Mouse (Mus musculus): ENCODE data around the gene Ppp4r1. TPM values are rescaled to one million over a fixed set of nuclear protein-coding genes. Genes with fewer than 3 reads are reported as not detected.

Gene Ppp4r1
- total and polyA plus RNA-seq, 2 experiments from 2014 or later: 22.0 to 52.4 TPM

GRCm38 (mm10) chr17:65783182-65784161 is 1.1 kb downstream of the Ppp4r1 start:
- Histone ChIP-seq H3K36me3 (replicated peaks; ENCODE audit: control insufficient read depth, insufficient read depth, low read length) (no peaks in the 10 kb centered on the region), H3K27ac (ENCODE audit: low read depth) (peak overlapping the region; percentile 99), H3K4me1 (ENCODE audit: control insufficient read depth, insufficient read depth) (peaks cover 19% of the 10 kb centered on the region), H3K9ac (replicated peaks; ENCODE audit: low read depth, low read length) (peak overlapping the region; percentile 97), H3K27me3 (ENCODE audit: control insufficient read depth, insufficient read depth, low read length) (no peaks in the 10 kb centered on the region), H3K9me3 (replicated peaks; ENCODE audit: control insufficient read depth, low read length) (no peaks in the 10 kb centered on the region), H3K4me3 (ENCODE audit: low read depth, low read length) (peak overlapping the region; percentile 94), H3K4me2 (ENCODE audit: low read depth, low read length) (peak overlapping the region; percentile 83)
- no peak for TF ChIP-seq EP300 (IDR thresholded peaks at IDR 0.05; ENCODE audit: low read depth)
- TF ChIP-seq CTCF (IDR thresholded peaks at IDR 0.05; ENCODE audit: low read depth): no peak
- DNase-seq (ENCODE audit: low spot score): peak; percentile 59
- WGBS: under 1% methylated on average over 65 of the region's 135 CpGs
- ATAC-seq (ENCODE audit: insufficient read depth, low read depth): peak; percentile 66

DNA sequence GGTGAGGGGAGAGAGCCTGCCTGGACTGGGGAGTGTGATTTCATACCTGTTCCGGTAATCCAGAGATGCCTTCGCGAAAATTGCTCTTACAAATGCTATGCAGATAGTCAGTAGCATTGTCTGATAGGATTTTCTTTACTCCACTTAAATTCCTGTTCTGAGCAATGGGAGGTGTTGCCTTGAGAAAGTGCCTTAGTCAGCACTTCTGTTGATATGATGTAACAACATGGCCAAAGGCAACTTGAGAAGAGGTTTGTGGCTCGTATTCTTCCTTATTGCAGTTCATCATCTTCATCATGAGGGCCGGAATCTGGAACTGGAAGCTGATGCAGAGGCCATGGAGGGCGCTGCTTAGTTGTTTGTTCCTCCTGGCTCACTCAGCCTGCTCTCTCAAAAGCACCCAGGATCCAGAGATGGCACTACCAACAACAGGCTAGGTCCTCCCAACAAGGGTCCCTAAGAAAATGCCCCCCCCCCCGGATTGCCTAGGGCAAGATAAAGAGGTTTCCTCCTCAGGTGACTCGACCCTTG is 2.3 kb downstream of the Ppp4r1 start:
- peak overlapping the region; percentile 83 for H3K4me2 ChIP-seq (ENCODE audit: low read depth, low read length)
- peak overlapping the region; percentile 99; the same call in 1 of the 2 replicates for H3K27ac ChIP-seq (ENCODE audit: low read depth)
- peak; percentile 17 for DNase-seq (ENCODE audit: low spot score)
- H3K27me3 ChIP-seq (ENCODE audit: control insufficient read depth, insufficient read depth, low read length): no peaks in the 10 kb centered on the region
- H3K36me3 ChIP-seq (replicated peaks; ENCODE audit: control insufficient read depth, insufficient read depth, low read length): no peaks in the 10 kb centered on the region
- TF ChIP-seq CTCF (IDR thresholded peaks at IDR 0.05; ENCODE audit: low read depth) (no peak), EP300 (IDR thresholded peaks at IDR 0.05; ENCODE audit: low read depth) (no peak)
- no peak overlapping the region for H3K9ac ChIP-seq (replicated peaks; ENCODE audit: low read depth, low read length)
- ATAC-seq (ENCODE audit: insufficient read depth, low read depth): no peak
- H3K4me3 ChIP-seq (ENCODE audit: low read depth, low read length): peak overlapping the region; percentile 94
- peaks cover 19% of the 10 kb centered on the region for H3K4me1 ChIP-seq (ENCODE audit: control insufficient read depth, insufficient read depth)
- H3K9me3 ChIP-seq (replicated peaks; ENCODE audit: control insufficient read depth, low read length): no peaks in the 10 kb centered on the region
- WGBS: 53% methylated on average over 8 of the region's 8 CpGs

- no peak for TF ChIP-seq CTCF (IDR thresholded peaks at IDR 0.05; ENCODE audit: low read depth)
- no peak for TF ChIP-seq EP300 (IDR thresholded peaks at IDR 0.05; ENCODE audit: low read depth)
- Histone ChIP-seq H3K36me3 (replicated peaks; ENCODE audit: control insufficient read depth, insufficient read depth, low read length) (no peaks in the 10 kb centered on the region), H3K27me3 (ENCODE audit: control insufficient read depth, insufficient read depth, low read length) (no peaks in the 10 kb centered on the region), H3K4me1 (ENCODE audit: control insufficient read depth, insufficient read depth) (peaks cover 19% of the 10 kb centered on the region), H3K4me3 (ENCODE audit: low read depth, low read length) (no peak overlapping the region), H3K9me3 (replicated peaks; ENCODE audit: control insufficient read depth, low read length) (no peaks in the 10 kb centered on the region), H3K27ac (ENCODE audit: low read depth) (no peak overlapping the region), H3K4me2 (ENCODE audit: low read depth, low read length) (no peak overlapping the region), H3K9ac (replicated peaks; ENCODE audit: low read depth, low read length) (no peak overlapping the region)
- DNase-seq (ENCODE audit: low spot score) (no peak), ATAC-seq (ENCODE audit: insufficient read depth, low read depth) (no peak)
These were observed 3.3 kb downstream of the Ppp4r1 start for GRCm38 (mm10) chr17:65785707-65786106.

- no peak overlapping the region for H3K9ac ChIP-seq (replicated peaks; ENCODE audit: low read depth, low read length)
- 64% methylated on average over 7 of the region's 7 CpGs for WGBS
- no peaks in the 10 kb centered on the region for H3K27me3 ChIP-seq (ENCODE audit: control insufficient read depth, insufficient read depth, low read length)
- peaks cover 19% of the 10 kb centered on the region for H3K4me1 ChIP-seq (ENCODE audit: control insufficient read depth, insufficient read depth)
- DNase-seq (ENCODE audit: low spot score): peak; percentile 23
- H3K4me2 ChIP-seq (ENCODE audit: low read depth, low read length): no peak overlapping the region
- H3K9me3 ChIP-seq (replicated peaks; ENCODE audit: control insufficient read depth, low read length): no peaks in the 10 kb centered on the region
- TF ChIP-seq CTCF (IDR thresholded peaks at IDR 0.05; ENCODE audit: low read depth) (peak; percentile 33), EP300 (IDR thresholded peaks at IDR 0.05; ENCODE audit: low read depth) (no peak)
- H3K27ac ChIP-seq (ENCODE audit: low read depth): peak overlapping the region; percentile 17; the same call in 1 of the 2 replicates
- H3K4me3 ChIP-seq (ENCODE audit: low read depth, low read length): no peak overlapping the region
- no peaks in the 10 kb centered on the region for H3K36me3 ChIP-seq (replicated peaks; ENCODE audit: control insufficient read depth, insufficient read depth, low read length)
- ATAC-seq (ENCODE audit: insufficient read depth, low read depth): no peak
These were observed 3.9 kb downstream of the Ppp4r1 start for GRCm38 (mm10) chr17:65786225-65786624.

GRCm38 (mm10) chr17:65787261-65787660 is 4.9 kb downstream of the Ppp4r1 start:
- no peak for ATAC-seq (ENCODE audit: insufficient read depth, low read depth)
- Histone ChIP-seq H3K4me1 (ENCODE audit: control insufficient read depth, insufficient read depth) (peaks cover 14% of the 10 kb centered on the region), H3K4me3 (ENCODE audit: low read depth, low read length) (no peak overlapping the region), H3K4me2 (ENCODE audit: low read depth, low read length) (no peak overlapping the region), H3K9ac (replicated peaks; ENCODE audit: low read depth, low read length) (no peak overlapping the region), H3K27ac (ENCODE audit: low read depth) (peak overlapping the region; percentile 58), H3K36me3 (replicated peaks; ENCODE audit: control insufficient read depth, insufficient read depth, low read length) (no peaks in the 10 kb centered on the region), H3K9me3 (replicated peaks; ENCODE audit: control insufficient read depth, low read length) (no peaks in the 10 kb centered on the region), H3K27me3 (ENCODE audit: control insufficient read depth, insufficient read depth, low read length) (no peaks in the 10 kb centered on the region)
- TF ChIP-seq EP300 (IDR thresholded peaks at IDR 0.05; ENCODE audit: low read depth) (no peak), CTCF (IDR thresholded peaks at IDR 0.05; ENCODE audit: low read depth) (no peak)
- 63% methylated on average over 4 of the region's 4 CpGs for WGBS
- DNase-seq (ENCODE audit: low spot score): peak; percentile 34

All from heart, postnatal 0 days (tissue).